Mouse (Mus musculus): ENCODE measurements around the gene Actr6.

DNA sequence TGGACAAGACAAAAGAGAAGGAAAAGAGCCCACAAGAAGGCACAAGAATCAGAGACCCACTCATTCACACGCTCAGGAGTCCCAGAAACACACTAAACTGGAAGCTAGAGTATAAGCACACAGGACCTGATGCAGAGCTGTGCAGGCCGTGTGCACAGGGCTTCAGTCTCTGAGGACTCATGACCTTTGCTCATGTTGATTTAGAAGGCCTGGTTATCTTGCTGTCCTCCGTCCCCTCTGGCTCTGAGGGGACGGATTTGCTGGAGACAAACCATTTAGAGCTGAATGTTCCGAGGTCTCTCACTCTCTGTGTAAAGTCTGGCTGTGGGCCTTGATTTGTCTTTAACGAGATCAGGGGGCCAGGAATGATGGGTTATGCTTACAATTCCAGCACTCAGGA, 1.7 kb downstream of the Actr6 start:
- TF ChIP-seq CTCF (IDR thresholded peaks at IDR 0.05; ENCODE audit: extremely low read depth, insufficient read depth, low read length) (no peak), POLR2A (IDR thresholded peaks at IDR 0.05; ENCODE audit: extremely low read depth, insufficient read depth, low read length) (no peak)

Data from cortical plate, adult 2 months (tissue).